Mouse (Mus musculus): ENCODE measurements around the gene Ncmap. TPM values are rescaled to one million over a fixed set of nuclear protein-coding genes. Genes with fewer than 3 reads are reported as not detected.
A peak's percentile ranks its signal among the peaks of the same experiment; 100 is the strongest.

The Ncmap gene
- polyA plus RNA-seq, 1 experiment, result 2.1 TPM

- Histone ChIP-seq H3K36me3 (ENCODE audit: control insufficient read depth, insufficient read depth, low read length) (no peaks in the 10 kb centered on the region), H3K4me3 (ENCODE audit: control insufficient read depth, low read depth, low read length) (no peak overlapping the region), H3K27me3 (ENCODE audit: control insufficient read depth, insufficient read depth, low read length) (no peaks in the 10 kb centered on the region), H3K27ac (ENCODE audit: control insufficient read depth, insufficient read depth, low read depth, low read length) (no peak overlapping the region), H3K4me1 (ENCODE audit: control insufficient read depth, insufficient read depth, low read length) (no peaks in the 10 kb centered on the region)
- TF ChIP-seq POLR2A (IDR thresholded peaks at IDR 0.05; ENCODE audit: control insufficient read depth, low read depth, low read length) (no peak), CTCF (IDR thresholded peaks at IDR 0.05; ENCODE audit: control insufficient read depth, insufficient read depth, insufficient replicate concordance, low read depth, low read length) (no peak)
These were observed 22.4 kb upstream of the Ncmap start for GRCm38 (mm10) chr4:135420416-135420815.

DNA sequence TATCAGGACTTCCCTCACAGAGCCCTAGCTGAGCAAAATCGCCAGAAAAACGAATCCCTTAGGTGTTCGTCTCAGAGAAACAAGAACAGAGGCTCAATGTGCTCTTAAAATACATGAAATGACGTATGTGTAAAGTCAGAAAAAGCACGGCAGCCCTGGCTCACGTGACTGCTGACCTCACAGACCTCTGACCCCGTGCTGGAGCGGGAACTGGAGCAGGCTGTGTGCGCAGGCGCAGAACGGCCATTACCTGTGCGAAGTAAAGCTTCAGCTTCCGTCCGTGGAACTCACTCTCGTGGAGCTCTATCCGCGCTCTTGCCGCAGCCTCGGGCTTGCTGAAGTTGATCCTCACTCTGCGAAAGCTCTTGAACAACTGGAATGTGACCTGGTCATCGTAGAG, 22.0 kb upstream of the Ncmap start:
- Histone ChIP-seq H3K27ac (ENCODE audit: control insufficient read depth, insufficient read depth, low read depth, low read length) (no peak overlapping the region), H3K27me3 (ENCODE audit: control insufficient read depth, insufficient read depth, low read length) (no peaks in the 10 kb centered on the region), H3K36me3 (ENCODE audit: control insufficient read depth, insufficient read depth, low read length) (no peaks in the 10 kb centered on the region), H3K4me3 (ENCODE audit: control insufficient read depth, low read depth, low read length) (no peak overlapping the region), H3K4me1 (ENCODE audit: control insufficient read depth, insufficient read depth, low read length) (no peaks in the 10 kb centered on the region)
- TF ChIP-seq CTCF (IDR thresholded peaks at IDR 0.05; ENCODE audit: control insufficient read depth, insufficient read depth, insufficient replicate concordance, low read depth, low read length), result no peak
- no peak for TF ChIP-seq POLR2A (IDR thresholded peaks at IDR 0.05; ENCODE audit: control insufficient read depth, low read depth, low read length)

GRCm38 (mm10) chr4:135416367-135416766, 18.3 kb upstream of the Ncmap start:
- Histone ChIP-seq H3K36me3 (ENCODE audit: control insufficient read depth, insufficient read depth, low read length) (no peaks in the 10 kb centered on the region), H3K4me3 (ENCODE audit: control insufficient read depth, low read depth, low read length) (no peak overlapping the region)
- TF ChIP-seq CTCF (IDR thresholded peaks at IDR 0.05; ENCODE audit: control insufficient read depth, insufficient read depth, insufficient replicate concordance, low read depth, low read length), result no peak

GRCm38 (mm10) chr4:135413491-135413890, 15.5 kb upstream of the Ncmap start:
- TF ChIP-seq CTCF (IDR thresholded peaks at IDR 0.05; ENCODE audit: control insufficient read depth, insufficient read depth, insufficient replicate concordance, low read depth, low read length) (no peak), POLR2A (IDR thresholded peaks at IDR 0.05; ENCODE audit: control insufficient read depth, low read depth, low read length) (no peak)
- Histone ChIP-seq H3K4me3 (ENCODE audit: control insufficient read depth, low read depth, low read length) (no peak overlapping the region), H3K27me3 (ENCODE audit: control insufficient read depth, insufficient read depth, low read length) (no peaks in the 10 kb centered on the region), H3K4me1 (ENCODE audit: control insufficient read depth, insufficient read depth, low read length) (no peaks in the 10 kb centered on the region), H3K36me3 (ENCODE audit: control insufficient read depth, insufficient read depth, low read length) (no peaks in the 10 kb centered on the region), H3K27ac (ENCODE audit: control insufficient read depth, insufficient read depth, low read depth, low read length) (no peak overlapping the region)

More at GRCm38 (mm10) chr4:135416367-135416766, 18.3 kb upstream of the Ncmap start:
- Histone ChIP-seq H3K4me1 (ENCODE audit: control insufficient read depth, insufficient read depth, low read length) (no peaks in the 10 kb centered on the region), H3K27ac (ENCODE audit: control insufficient read depth, insufficient read depth, low read depth, low read length) (no peak overlapping the region), H3K27me3 (ENCODE audit: control insufficient read depth, insufficient read depth, low read length) (no peaks in the 10 kb centered on the region)

DNA sequence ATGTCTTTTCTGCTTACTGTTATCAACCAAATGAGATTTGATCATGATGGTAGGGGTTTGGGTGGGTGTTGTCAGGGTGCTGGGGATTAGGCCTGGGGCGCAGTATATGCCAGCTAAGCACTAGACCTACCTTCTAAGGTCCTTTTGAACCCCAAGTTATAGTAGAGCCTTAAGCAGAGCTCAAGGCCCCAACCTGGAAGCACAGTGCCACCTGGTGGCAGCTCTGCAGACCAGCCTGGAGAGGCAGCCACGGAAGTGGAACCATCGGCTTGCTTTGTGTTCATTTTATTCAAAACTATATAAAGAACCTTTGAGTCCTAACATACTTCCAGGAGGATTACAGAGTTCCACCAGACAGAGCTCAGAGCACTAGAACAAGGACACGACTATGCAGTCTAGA, 13.6 kb upstream of the Ncmap start:
- no peak for TF ChIP-seq POLR2A (IDR thresholded peaks at IDR 0.05; ENCODE audit: control insufficient read depth, low read depth, low read length)
- peak; percentile 77; the same call in 1 of the 2 replicates for TF ChIP-seq CTCF (IDR thresholded peaks at IDR 0.05; ENCODE audit: control insufficient read depth, insufficient read depth, insufficient replicate concordance, low read depth, low read length)
- Histone ChIP-seq H3K27ac (ENCODE audit: control insufficient read depth, insufficient read depth, low read depth, low read length) (no peak overlapping the region), H3K27me3 (ENCODE audit: control insufficient read depth, insufficient read depth, low read length) (no peaks in the 10 kb centered on the region), H3K4me1 (ENCODE audit: control insufficient read depth, insufficient read depth, low read length) (no peaks in the 10 kb centered on the region), H3K4me3 (ENCODE audit: control insufficient read depth, low read depth, low read length) (no peak overlapping the region), H3K36me3 (ENCODE audit: control insufficient read depth, insufficient read depth, low read length) (no peaks in the 10 kb centered on the region)

DNA sequence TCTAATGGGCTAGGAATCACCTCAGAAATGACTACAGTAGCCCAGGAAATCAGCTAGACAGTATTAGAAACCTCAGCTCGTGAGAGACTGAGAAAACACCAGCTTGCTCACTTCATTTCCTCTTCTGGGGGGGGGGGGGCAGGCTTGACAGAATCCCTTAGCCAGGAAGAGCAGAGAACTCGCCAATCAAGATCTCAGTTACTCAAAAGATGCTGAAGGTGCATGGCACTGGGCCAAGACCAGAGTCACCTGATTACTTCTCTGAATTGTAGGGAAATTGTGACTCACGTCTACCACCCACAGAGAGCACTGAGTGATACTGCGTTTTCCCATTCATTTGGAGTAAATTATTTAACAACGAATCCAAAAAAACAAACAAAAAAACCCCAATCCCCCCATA, 8.2 kb upstream of the Ncmap start:
- TF ChIP-seq CTCF (IDR thresholded peaks at IDR 0.05; ENCODE audit: control insufficient read depth, insufficient read depth, insufficient replicate concordance, low read depth, low read length) (no peak), POLR2A (IDR thresholded peaks at IDR 0.05; ENCODE audit: control insufficient read depth, low read depth, low read length) (no peak)
- peaks cover 4% of the 10 kb centered on the region for H3K4me1 ChIP-seq (ENCODE audit: control insufficient read depth, insufficient read depth, low read length)
- H3K36me3 ChIP-seq (ENCODE audit: control insufficient read depth, insufficient read depth, low read length), result no peaks in the 10 kb centered on the region
- H3K27me3 ChIP-seq (ENCODE audit: control insufficient read depth, insufficient read depth, low read length), result no peaks in the 10 kb centered on the region
- H3K4me3 ChIP-seq (ENCODE audit: control insufficient read depth, low read depth, low read length), result no peak overlapping the region
- H3K27ac ChIP-seq (ENCODE audit: control insufficient read depth, insufficient read depth, low read depth, low read length), result no peak overlapping the region

- TF ChIP-seq POLR2A (IDR thresholded peaks at IDR 0.05; ENCODE audit: control insufficient read depth, low read depth, low read length), result no peak
- no peak for TF ChIP-seq CTCF (IDR thresholded peaks at IDR 0.05; ENCODE audit: control insufficient read depth, insufficient read depth, insufficient replicate concordance, low read depth, low read length)
- Histone ChIP-seq H3K4me3 (ENCODE audit: control insufficient read depth, low read depth, low read length) (no peak overlapping the region), H3K27me3 (ENCODE audit: control insufficient read depth, insufficient read depth, low read length) (no peaks in the 10 kb centered on the region), H3K27ac (ENCODE audit: control insufficient read depth, insufficient read depth, low read depth, low read length) (no peak overlapping the region), H3K36me3 (ENCODE audit: control insufficient read depth, insufficient read depth, low read length) (no peaks in the 10 kb centered on the region), H3K4me1 (ENCODE audit: control insufficient read depth, insufficient read depth, low read length) (peaks cover 4% of the 10 kb centered on the region)
These were observed 6.9 kb upstream of the Ncmap start for GRCm38 (mm10) chr4:135404916-135405315.

DNA sequence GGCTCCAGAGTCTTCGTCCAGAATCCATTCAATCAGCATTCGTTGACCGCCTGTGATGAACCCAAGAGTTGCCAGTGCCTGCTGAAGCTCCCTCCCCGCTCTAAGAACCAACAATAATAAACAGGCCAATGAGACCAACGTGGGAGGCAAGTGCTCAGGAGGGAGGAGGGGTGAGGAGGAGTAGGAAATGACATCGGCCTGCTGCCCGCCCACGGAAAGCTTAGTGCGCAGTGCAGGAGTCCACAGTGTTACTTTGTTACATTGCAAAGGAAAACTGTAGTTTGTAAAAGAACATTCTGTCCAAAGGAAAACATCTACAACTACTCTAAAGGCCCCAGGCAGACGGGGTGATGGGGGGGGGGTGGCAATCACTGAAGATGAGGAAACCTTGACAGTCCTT, 6.0 kb upstream of the Ncmap start:
- Histone ChIP-seq H3K4me1 (ENCODE audit: control insufficient read depth, insufficient read depth, low read length) (peaks cover 4% of the 10 kb centered on the region), H3K27me3 (ENCODE audit: control insufficient read depth, insufficient read depth, low read length) (no peaks in the 10 kb centered on the region), H3K27ac (ENCODE audit: control insufficient read depth, insufficient read depth, low read depth, low read length) (peak overlapping the region; percentile 53), H3K36me3 (ENCODE audit: control insufficient read depth, insufficient read depth, low read length) (no peaks in the 10 kb centered on the region), H3K4me3 (ENCODE audit: control insufficient read depth, low read depth, low read length) (no peak overlapping the region)
- TF ChIP-seq CTCF (IDR thresholded peaks at IDR 0.05; ENCODE audit: control insufficient read depth, insufficient read depth, insufficient replicate concordance, low read depth, low read length), result no peak
- no peak for TF ChIP-seq POLR2A (IDR thresholded peaks at IDR 0.05; ENCODE audit: control insufficient read depth, low read depth, low read length)
